Mouse (Mus musculus) small intestine, adult 10 weeks (tissue): ENCODE data around the gene Dennd4b. TPM values are rescaled to one million over a fixed set of nuclear protein-coding genes. Genes with fewer than 3 reads are reported as not detected.

Source experiments
- polyA plus RNA-seq: library from polyadenylated mRNA; stranded (reverse); fragments of 350-450 nt; fragmentation: Illumina TruSeq; extraction: RNeasy Lipid Tissue Mini Kit (QIAGEN cat#74804); gene quantifications from one replicate; pipeline ENCODE4 v1.2.3, GENCODE M21; 2014; ENCODE audit warnings: low replicate concordance

The Dennd4b gene
- polyA plus RNA-seq, result 0.48 TPM

GRCm38 (mm10) chr3:90265034-90265931 lies at the start of gene Dennd4b:
TSS of gene Dennd4b (plus strand) at chr3:90265185.

GRCm38 (mm10) chr3:90231507-90232333 lies 33.3 kb upstream of the Dennd4b start, which contains the start of gene Jtb:
TSS of gene Jtb (plus strand) at chr3:90231597.

GRCm38 (mm10) chr3:90242984-90243775 lies 21.8 kb upstream of the Dennd4b start, which contains the start of gene Creb3l4:
TSS of gene Creb3l4 (minus strand) at chr3:90243512.

GRCm38 (mm10) chr3:90247960-90248745 lies 16.8 kb upstream of the Dennd4b start, which contains the start of gene Slc39a1:
TSS of gene Slc39a1 (plus strand) at chr3:90248172.

DNA sequence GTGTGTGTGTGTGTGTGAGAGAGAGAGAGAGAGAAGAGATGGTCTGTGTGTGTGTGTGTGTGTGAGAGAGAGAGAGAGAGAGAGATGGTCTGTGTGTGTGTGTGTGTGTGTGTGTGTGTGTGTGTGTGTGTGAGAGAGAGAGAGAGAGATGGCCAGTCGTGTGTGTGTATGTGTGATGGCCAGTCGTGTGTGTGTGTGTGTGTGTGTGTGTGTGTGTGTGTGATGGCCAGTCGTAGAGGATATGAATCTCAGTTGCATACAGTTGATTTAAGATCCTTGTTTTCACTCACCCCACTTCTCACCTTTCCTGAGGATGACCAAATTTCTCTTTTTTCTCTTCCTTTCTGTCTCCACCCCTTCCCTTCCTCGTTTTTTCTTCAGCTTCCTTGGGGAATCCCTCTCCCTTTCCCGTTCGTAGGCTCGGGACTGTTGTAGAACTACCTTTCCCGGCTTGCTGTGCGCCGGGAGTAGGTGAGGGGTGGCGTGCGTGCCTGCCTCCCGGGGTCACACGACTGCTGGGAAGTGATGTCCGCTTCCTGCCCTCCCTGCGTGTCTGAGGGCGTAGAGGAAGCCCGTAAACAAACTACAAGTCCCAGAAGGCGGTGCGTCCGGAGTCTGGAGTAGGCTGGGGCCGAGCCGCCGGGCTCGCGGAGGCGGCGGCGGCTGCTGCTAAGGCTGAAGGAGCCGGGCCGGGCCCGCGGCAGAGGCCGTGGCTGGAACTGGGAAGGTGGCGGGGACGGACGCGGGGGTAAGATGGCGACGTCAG lies 11.1 kb upstream of the Dennd4b start, which contains the start of gene Crtc2:
Gene Crtc2, plus strand, starts transcription at position 511 of the 766 bp plus-strand sequence.

GRCm38 (mm10) chr3:90292345-90293275 lies 27.6 kb downstream of the Dennd4b start, which contains the start of gene Gatad2b:
TSS of gene Gatad2b (plus strand) at chr3:90293178.

Other genes starting within 250 kb of the Dennd4b start
- gene 4933434E20Rik, start 213.5 kb upstream of the Dennd4b start, polyA plus RNA-seq, result 86.9 TPM
- gene Ubap2l, start 212.6 kb upstream of the Dennd4b start, polyA plus RNA-seq, result 60.7 TPM
- gene Tpm3, start 192.5 kb upstream of the Dennd4b start, polyA plus RNA-seq, result 255 TPM
- 0.07 TPM for gene Nup210l, start 161.1 kb upstream of the Dennd4b start, polyA plus RNA-seq
- 848 TPM for gene Rps27, start 51.5 kb upstream of the Dennd4b start, polyA plus RNA-seq
- 2.2 TPM for gene Rab13, start 51.5 kb upstream of the Dennd4b start, polyA plus RNA-seq
- 152 TPM for gene Jtb, start 33.6 kb upstream of the Dennd4b start, polyA plus RNA-seq
- gene Creb3l4, start 21.7 kb upstream of the Dennd4b start, polyA plus RNA-seq, result 3.1 TPM
- gene Slc39a1, start 17.0 kb upstream of the Dennd4b start, polyA plus RNA-seq, result 62.4 TPM
- gene Crtc2, start 11.0 kb upstream of the Dennd4b start, polyA plus RNA-seq, result 10.5 TPM
- gene Gatad2b, start 28.0 kb downstream of the Dennd4b start, polyA plus RNA-seq, result 20.5 TPM
- not detected for gene Slc27a3, start 124.8 kb downstream of the Dennd4b start, polyA plus RNA-seq
- 8.9 TPM for gene Ints3, start 168.4 kb downstream of the Dennd4b start, polyA plus RNA-seq
- 1.4 TPM for gene Npr1, start 200.7 kb downstream of the Dennd4b start, polyA plus RNA-seq
- gene Ilf2, start 210.9 kb downstream of the Dennd4b start, polyA plus RNA-seq, result 30.4 TPM
- 32.7 TPM for gene Snapin, start 225.8 kb downstream of the Dennd4b start, polyA plus RNA-seq
- 112 TPM for gene Chtop, start 244.3 kb downstream of the Dennd4b start, polyA plus RNA-seq
- 27.6 TPM for gene S100a1, start 249.2 kb downstream of the Dennd4b start, polyA plus RNA-seq
- gene S100a13, start 249.2 kb downstream of the Dennd4b start, polyA plus RNA-seq, result 2.8 TPM